ENCODE assay signal across 8 mouse cellular contexts in the genomic region with DNA sequence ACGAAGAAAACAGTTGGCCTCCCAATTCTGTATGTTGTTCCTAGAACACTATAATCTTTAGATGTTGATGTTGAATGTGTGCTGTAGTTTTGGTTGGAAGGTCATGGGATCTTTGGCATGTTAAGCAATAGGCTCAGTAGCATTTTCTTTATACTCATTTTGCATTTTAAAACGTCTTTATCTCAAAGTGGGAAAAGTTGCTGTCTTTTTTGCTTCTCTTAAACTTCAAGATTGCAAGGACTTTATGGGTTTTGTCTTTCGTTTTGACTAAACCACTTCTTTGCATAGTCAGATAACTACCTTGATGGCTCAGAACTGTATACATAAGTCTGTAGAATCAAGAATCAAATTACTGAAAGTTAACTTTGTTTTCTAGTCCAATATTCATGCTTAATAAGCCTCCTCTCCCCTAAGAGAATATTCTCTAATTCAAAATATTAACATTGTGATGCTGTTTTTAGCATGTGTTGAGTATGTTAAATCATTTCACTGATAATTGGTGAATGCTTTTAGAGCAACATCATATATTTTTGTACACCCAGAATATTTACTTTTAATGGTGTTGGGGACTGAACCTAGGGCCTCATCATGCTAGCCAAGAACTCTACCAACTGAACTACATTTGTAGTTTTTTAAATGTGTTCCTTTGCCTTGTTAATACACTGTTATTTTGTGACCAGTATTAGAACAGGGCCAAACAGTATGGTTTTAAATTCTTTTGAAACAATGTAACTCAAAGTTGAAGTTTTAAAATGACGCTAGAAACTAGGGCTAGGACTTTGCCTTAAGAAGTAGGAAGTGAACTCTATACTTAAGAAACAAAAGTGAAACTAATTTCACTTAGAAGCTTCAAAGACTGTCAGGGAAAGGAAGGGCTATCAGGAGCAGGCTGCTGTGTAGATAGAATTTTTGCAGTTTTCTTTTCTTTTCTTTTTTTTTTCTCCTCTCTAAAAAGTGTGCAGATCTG. TPM values are rescaled to one million over a fixed set of nuclear protein-coding genes. Genes with fewer than 3 reads are reported as not detected.
DNase-seq lines count a peak whose midpoint lies in the region; ATAC-seq lines count a peak whose summit lies in the region.

No protein-coding gene starts in this region.

- H3K4me2 ChIP-seq in lung, embryonic 15.5 days: peak overlapping the region; percentile 64
- peak overlapping the region; percentile 73 for H3K4me2 ChIP-seq in forebrain, embryonic 15.5 days (replicated peaks)
- peak overlapping the region; percentile 75 for H3K4me2 ChIP-seq in liver, embryonic 13.5 days
- peak overlapping the region; percentile 55 for H3K4me2 ChIP-seq in stomach, embryonic 14.5 days (replicated peaks; ENCODE audit: low read depth, low read length)

- no peaks in the 10 kb centered on the region for H3K36me3 ChIP-seq in lung, embryonic 15.5 days
- H3K36me3 ChIP-seq in forebrain, embryonic 15.5 days: no peaks in the 10 kb centered on the region
- peaks cover 7% of the 10 kb centered on the region for H3K36me3 ChIP-seq in liver, embryonic 13.5 days
- no peaks in the 10 kb centered on the region for H3K36me3 ChIP-seq in stomach, embryonic 14.5 days (ENCODE audit: control insufficient read depth, insufficient read depth, low read length)

- peak overlapping the region; percentile 92 for H3K4me3 ChIP-seq in lung, embryonic 15.5 days
- H3K4me3 ChIP-seq in forebrain, embryonic 15.5 days: peak overlapping the region; percentile 83
- peak overlapping the region; percentile 96 for H3K4me3 ChIP-seq in liver, embryonic 13.5 days (replicated peaks)
- H3K4me3 ChIP-seq in stomach, embryonic 14.5 days (ENCODE audit: low read depth, low read length): peak overlapping the region; percentile 75; the same call in 1 of the 2 replicates

- no peaks in the 10 kb centered on the region for H3K27me3 ChIP-seq in lung, embryonic 15.5 days
- H3K27me3 ChIP-seq in forebrain, embryonic 15.5 days: no peaks in the 10 kb centered on the region
- no peaks in the 10 kb centered on the region for H3K27me3 ChIP-seq in liver, embryonic 13.5 days
- H3K27me3 ChIP-seq in stomach, embryonic 14.5 days (ENCODE audit: control insufficient read depth, insufficient read depth, low read length): no peaks in the 10 kb centered on the region

- peaks cover 32% of the 10 kb centered on the region for H3K4me1 ChIP-seq in lung, embryonic 15.5 days
- H3K4me1 ChIP-seq in forebrain, embryonic 15.5 days: peaks cover 25% of the 10 kb centered on the region
- H3K4me1 ChIP-seq in liver, embryonic 13.5 days (replicated peaks): peaks cover 41% of the 10 kb centered on the region
- peaks cover 8% of the 10 kb centered on the region for H3K4me1 ChIP-seq in stomach, embryonic 14.5 days (ENCODE audit: control insufficient read depth, insufficient read depth, low read length)

- DNase-seq in lung, postnatal 14 days: no peak
- DNase-seq in liver, embryonic 13.5 days: no peak
- DNase-seq in adrenal gland, postnatal 4 days (ENCODE audit: low spot score in 2 of 2): no peak
- no peak for DNase-seq in Muller cell, postnatal 12 days (ENCODE audit: inconsistent ontology term)
- DNase-seq in spleen, postnatal 14 days (ENCODE audit: low spot score in 2 of 2): no peak

- H3K27ac ChIP-seq in lung, embryonic 15.5 days: no peak overlapping the region
- no peak overlapping the region for H3K27ac ChIP-seq in forebrain, embryonic 15.5 days (replicated peaks)
- H3K27ac ChIP-seq in liver, embryonic 13.5 days: peak overlapping the region; percentile 95
- no peak overlapping the region for H3K27ac ChIP-seq in stomach, embryonic 14.5 days (ENCODE audit: low read length)

- no peak for ATAC-seq in lung, embryonic 15.5 days (ENCODE audit: borderline replicate concordance, extremely low read depth, low FRiP score, low TSS enrichment)
- no peak for ATAC-seq in forebrain, embryonic 15.5 days (replicated peaks)
- ATAC-seq in liver, embryonic 13.5 days (ENCODE audit: low read depth): no peak
- no peak for ATAC-seq in stomach, embryonic 14.5 days (ENCODE audit: insufficient number of reproducible peaks, insufficient read depth, low FRiP score, low read depth)

- no peaks in the 10 kb centered on the region for H3K9me3 ChIP-seq in lung, embryonic 15.5 days
- no peaks in the 10 kb centered on the region for H3K9me3 ChIP-seq in forebrain, embryonic 15.5 days
- no peaks in the 10 kb centered on the region for H3K9me3 ChIP-seq in liver, embryonic 13.5 days (replicated peaks)
- H3K9me3 ChIP-seq in stomach, embryonic 14.5 days (ENCODE audit: control insufficient read depth, low read depth, low read length): no peaks in the 10 kb centered on the region

- 45% methylated on average over 4 of the region's 4 CpGs for WGBS in lung, embryonic 15.5 days
- WGBS in forebrain, embryonic 15.5 days: 61% methylated on average over 4 of the region's 4 CpGs
- 13% methylated on average over 4 of the region's 4 CpGs for WGBS in liver, embryonic 13.5 days (ENCODE audit: insufficient replicate concordance)
- 60% methylated on average over 4 of the region's 4 CpGs for WGBS in stomach, embryonic 14.5 days

- no peak overlapping the region for H3K9ac ChIP-seq in lung, embryonic 15.5 days
- H3K9ac ChIP-seq in forebrain, embryonic 15.5 days (replicated peaks): no peak overlapping the region
- peak overlapping the region; percentile 99 for H3K9ac ChIP-seq in liver, embryonic 13.5 days
- H3K9ac ChIP-seq in stomach, embryonic 14.5 days (replicated peaks; ENCODE audit: low read depth, low read length): no peak overlapping the region

RNA-seq across cellular contexts. Expression of a gene that starts 2.2 kb away (rescaled TPM):
- 19.7 and 20.4 TPM in 2 replicates for polyA plus RNA-seq in lung, embryonic 15.5 days (2015; fragmentation: Nextera tagmentation; extraction: Ambion mirVana)
- polyA plus RNA-seq in forebrain, embryonic 15.5 days (2015; fragmentation: Nextera tagmentation; extraction: Ambion mirVana): 11.2 and 11.9 TPM in 2 replicates
- polyA plus RNA-seq in liver, embryonic 13.5 days (2015; fragmentation: Nextera tagmentation; extraction: Ambion mirVana): 37.1 and 42.3 TPM in 2 replicates
- polyA plus RNA-seq in stomach, embryonic 14.5 days (2014; fragmentation: Nextera tagmentation; extraction: Ambion mirVana): 26.1 and 32.0 TPM in 2 replicates
- total RNA-seq in adrenal gland, postnatal 4 days (2021): 10 to 100 TPM; 51.3 to 54.0 TPM
